ENCODE assay signal across 21 mouse cellular contexts in genomic region chr8:79145210-79145609, GRCm38 (mm10).
DNase-seq lines count a peak whose midpoint lies in the region; ATAC-seq and TF ChIP-seq lines count a peak whose summit lies in the region.
"Had no signal": no experiment of that assay in that cellular context is flagged by ENCODE, and none has a peak within 500 bp of the region (broad histone marks: within the 10 kb centered on the region; RNA-seq: fewer than 3 reads in every experiment).

No protein-coding gene starts in this region.

- H3K4me3 ChIP-seq in forebrain, postnatal 0 days (ENCODE audit: low read depth, low read length) = no peak overlapping the region
- no peak overlapping the region for H3K4me3 ChIP-seq in forebrain, embryonic 12.5 days (replicated peaks)
- no peak overlapping the region for H3K4me3 ChIP-seq in midbrain, embryonic 16.5 days (ENCODE audit: low read depth, low read length)
- no peak overlapping the region for H3K4me3 ChIP-seq in midbrain, embryonic 14.5 days (replicated peaks; ENCODE audit: low read depth, low read length)
- no peak overlapping the region for H3K4me3 ChIP-seq in hindbrain, postnatal 0 days (ENCODE audit: low read length)
- H3K4me3 ChIP-seq: gastrocnemius, adult 2 months; heart, embryonic 10.5 days; liver, embryonic 13.5 days; midbrain, embryonic 10.5 days had no signal

- H3K4me2 ChIP-seq in forebrain, postnatal 0 days (ENCODE audit: low read depth) = no peak overlapping the region
- no peak overlapping the region for H3K4me2 ChIP-seq in forebrain, embryonic 12.5 days
- no peak overlapping the region for H3K4me2 ChIP-seq in midbrain, embryonic 16.5 days (ENCODE audit: low read length)
- no peak overlapping the region for H3K4me2 ChIP-seq in midbrain, embryonic 14.5 days (ENCODE audit: low read length)
- no peak overlapping the region for H3K4me2 ChIP-seq in hindbrain, postnatal 0 days (ENCODE audit: low read depth, low read length)
- H3K4me2 ChIP-seq: liver, embryonic 13.5 days; lung, embryonic 14.5 days had no signal

- no peak for TF ChIP-seq CTCF in forebrain, postnatal 0 days (IDR thresholded peaks at IDR 0.05; ENCODE audit: low read depth)
- TF ChIP-seq CTCF in hindbrain, postnatal 0 days (IDR thresholded peaks at IDR 0.05; ENCODE audit: low read depth) = no peak

- H3K27me3 ChIP-seq in forebrain, postnatal 0 days (ENCODE audit: insufficient read depth, low read length) = no peaks in the 10 kb centered on the region
- no peaks in the 10 kb centered on the region for H3K27me3 ChIP-seq in forebrain, embryonic 12.5 days
- H3K27me3 ChIP-seq in midbrain, embryonic 16.5 days (ENCODE audit: control insufficient read depth, insufficient read depth, low read depth, low read length) = no peaks in the 10 kb centered on the region
- no peaks in the 10 kb centered on the region for H3K27me3 ChIP-seq in midbrain, embryonic 14.5 days (ENCODE audit: control insufficient read depth, insufficient read depth, low read length)
- H3K27me3 ChIP-seq in hindbrain, postnatal 0 days (ENCODE audit: insufficient read depth, low read length) = no peaks in the 10 kb centered on the region
- H3K27me3 ChIP-seq: liver, embryonic 13.5 days had no signal

- no peak for DNase-seq in forebrain, postnatal 0 days
- no peak for DNase-seq in midbrain, embryonic 14.5 days
- peak; percentile 18 to 40 for DNase-seq in cerebellum, postnatal 14 days
- DNase-seq in hindbrain, postnatal 0 days (ENCODE audit: low spot score) = peak; percentile 61
- no peak for DNase-seq in heart, postnatal 10 days
- no peak for DNase-seq in liver
- DNase-seq: adrenal gland, postnatal 36 days; B cell, adult 2 months; gastrocnemius, adult 2 months; kidney, adult 18-20 months; liver, embryonic 13.5 days; lung, embryonic 14.5 days; lung, postnatal 4 days; spleen, adult 18-20 months; thymus, postnatal 4 days had no signal

- H3K9ac ChIP-seq in forebrain, postnatal 0 days = no peak overlapping the region
- H3K9ac ChIP-seq in forebrain, embryonic 12.5 days = no peak overlapping the region
- no peak overlapping the region for H3K9ac ChIP-seq in midbrain, embryonic 16.5 days (ENCODE audit: low read depth, low read length)
- H3K9ac ChIP-seq in midbrain, embryonic 14.5 days (replicated peaks; ENCODE audit: low read length) = no peak overlapping the region
- no peak overlapping the region for H3K9ac ChIP-seq in hindbrain, postnatal 0 days (replicated peaks; ENCODE audit: low read length)
- H3K9ac ChIP-seq: liver, embryonic 13.5 days; lung, embryonic 14.5 days had no signal

- H3K9me3 ChIP-seq in forebrain, postnatal 0 days (ENCODE audit: low read length) = no peaks in the 10 kb centered on the region
- no peaks in the 10 kb centered on the region for H3K9me3 ChIP-seq in forebrain, embryonic 12.5 days
- H3K9me3 ChIP-seq in midbrain, embryonic 16.5 days (replicated peaks; ENCODE audit: control insufficient read depth, low read length, poor library complexity, severe bottlenecking) = no peaks in the 10 kb centered on the region
- no peaks in the 10 kb centered on the region for H3K9me3 ChIP-seq in midbrain, embryonic 14.5 days (ENCODE audit: control insufficient read depth, low read length)
- no peaks in the 10 kb centered on the region for H3K9me3 ChIP-seq in hindbrain, postnatal 0 days (ENCODE audit: low read length)
- H3K9me3 ChIP-seq: heart, embryonic 10.5 days; liver, embryonic 13.5 days; midbrain, embryonic 10.5 days had no signal

- no peak overlapping the region for H3K27ac ChIP-seq in forebrain, postnatal 0 days (ENCODE audit: low read depth, low read length)
- H3K27ac ChIP-seq in forebrain, embryonic 12.5 days = no peak overlapping the region
- no peak overlapping the region for H3K27ac ChIP-seq in midbrain, embryonic 16.5 days (ENCODE audit: low read length)
- no peak overlapping the region for H3K27ac ChIP-seq in midbrain, embryonic 14.5 days (replicated peaks; ENCODE audit: low read depth, low read length)
- peak overlapping the region; percentile 37 for H3K27ac ChIP-seq in hindbrain, postnatal 0 days
- H3K27ac ChIP-seq: gastrocnemius, adult 2 months; heart, embryonic 10.5 days; kidney, postnatal 0 days; liver, embryonic 13.5 days; midbrain, embryonic 10.5 days had no signal

- ATAC-seq in forebrain, postnatal 0 days = peak; percentile 38
- no peak for ATAC-seq in forebrain, embryonic 12.5 days (ENCODE audit: low FRiP score)
- ATAC-seq in midbrain, embryonic 16.5 days = peak; percentile 67; the same call in 1 of the 2 replicates
- no peak for ATAC-seq in midbrain, embryonic 14.5 days (ENCODE audit: low FRiP score, low TSS enrichment)
- peak; percentile 88 for ATAC-seq in hindbrain, postnatal 0 days
- ATAC-seq: forebrain, embryonic 16.5 days had no signal

- intact Hi-C loops in heart, postnatal 10 days (cut with DNase I) = no loop called here

- H3K4me1 ChIP-seq in forebrain, postnatal 0 days (ENCODE audit: insufficient read depth) = no peaks in the 10 kb centered on the region
- no peaks in the 10 kb centered on the region for H3K4me1 ChIP-seq in forebrain, embryonic 12.5 days
- H3K4me1 ChIP-seq in midbrain, embryonic 16.5 days (ENCODE audit: control insufficient read depth, insufficient read depth, low read length) = no peaks in the 10 kb centered on the region
- H3K4me1 ChIP-seq in midbrain, embryonic 14.5 days (ENCODE audit: control insufficient read depth, insufficient read depth, low read length) = no peaks in the 10 kb centered on the region
- no peaks in the 10 kb centered on the region for H3K4me1 ChIP-seq in hindbrain, postnatal 0 days (ENCODE audit: insufficient read depth, low read length)
- H3K4me1 ChIP-seq: liver, embryonic 13.5 days; midbrain, embryonic 10.5 days had no signal

- peaks cover 6% of the 10 kb centered on the region; the same call in 1 of the 2 replicates for H3K36me3 ChIP-seq in forebrain, postnatal 0 days (ENCODE audit: insufficient read depth)
- peaks cover 30% of the 10 kb centered on the region for H3K36me3 ChIP-seq in forebrain, embryonic 12.5 days (replicated peaks)
- H3K36me3 ChIP-seq in midbrain, embryonic 16.5 days (ENCODE audit: control insufficient read depth, insufficient read depth, low read length) = peaks cover 5% of the 10 kb centered on the region
- H3K36me3 ChIP-seq in midbrain, embryonic 14.5 days (ENCODE audit: control insufficient read depth, insufficient read depth, low read length) = peaks cover 25% of the 10 kb centered on the region
- H3K36me3 ChIP-seq in hindbrain, postnatal 0 days (ENCODE audit: insufficient read depth, low read length) = no peaks in the 10 kb centered on the region; the same call in 1 of the 2 replicates
- H3K36me3 ChIP-seq: liver, embryonic 13.5 days had no signal

- 55% methylated on average over 8 of the region's 8 CpGs for WGBS in forebrain, postnatal 0 days
- WGBS in forebrain, embryonic 12.5 days = 84% methylated on average over 8 of the region's 8 CpGs
- 75% methylated on average over 8 of the region's 8 CpGs for WGBS in midbrain, embryonic 16.5 days
- WGBS in midbrain, embryonic 14.5 days = 78% methylated on average over 8 of the region's 8 CpGs
- 44% methylated on average over 8 of the region's 8 CpGs for WGBS in hindbrain, postnatal 0 days

Comparison
In these comparisons a context has a peak if more than half of its experiments do, and no peak if none do; other contexts are left out.
1. ATAC-seq: peak in forebrain, postnatal 0 days (single experiment), midbrain, embryonic 16.5 days (single experiment) and hindbrain, postnatal 0 days (single experiment); none in forebrain, embryonic 12.5 days (single experiment) and midbrain, embryonic 14.5 days (single experiment).
2. DNase-seq: peak in cerebellum, postnatal 14 days (2 of 2) and hindbrain, postnatal 0 days (single experiment); none in forebrain, postnatal 0 days (single experiment), midbrain, embryonic 14.5 days (single experiment), heart, postnatal 10 days (0 of 2) and liver (single experiment).